Mouse (Mus musculus) spleen, embryonic (tissue): Measurements from ENCODE around the gene Ctdsp1.

Experiments used
- CTCF ChIA-PET: fragments of 350-600 bp; sonication (Branson Sonifier 250); formaldehyde crosslinking; loops from one replicate; lab custom pipeline; 2022; lab: Charles Lee

Ctdsp1 gene

DNA sequence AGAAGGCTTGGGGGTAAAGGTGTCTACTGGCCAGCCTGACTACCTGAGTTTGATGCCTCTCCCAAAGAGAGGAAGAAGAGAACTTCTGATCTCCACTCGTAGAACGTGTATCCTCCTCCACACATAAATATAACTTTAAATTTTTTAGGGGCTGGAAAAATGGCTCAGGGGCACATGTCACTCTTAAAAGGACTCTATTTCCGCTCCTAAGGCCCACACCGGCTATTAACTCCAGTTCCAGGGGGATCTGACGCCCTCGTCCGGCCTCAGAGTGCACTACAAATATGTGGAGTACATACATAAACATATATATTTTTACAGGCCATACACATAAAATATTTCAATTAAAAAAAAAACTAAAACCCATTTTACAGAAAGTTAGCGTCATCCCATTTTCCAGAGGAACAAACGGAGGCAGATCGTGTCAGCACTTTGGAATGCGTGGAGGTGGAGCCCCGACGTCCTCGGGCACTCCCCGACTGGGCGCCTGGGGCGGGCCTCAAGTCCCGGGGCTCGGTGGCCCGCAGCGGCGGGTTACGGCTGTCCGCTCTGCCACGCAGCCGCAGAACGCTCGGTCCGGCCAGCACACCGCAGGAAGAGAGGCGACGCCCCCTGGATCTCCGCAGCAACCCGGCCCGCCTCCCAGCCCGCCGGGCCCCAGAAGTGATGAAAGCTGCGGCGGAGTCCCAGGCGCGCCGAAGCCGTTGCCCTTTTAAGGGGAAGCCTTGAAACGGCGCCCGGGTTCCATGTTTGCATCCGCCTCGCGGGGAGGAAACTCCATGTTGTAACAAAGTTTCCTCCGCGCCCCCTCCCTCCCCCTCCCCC lies at the start of gene Ctdsp1:
Ctdsp1 (plus strand) TSS at position 586 of the 825 bp plus-strand sequence.
- CTCF ChIA-PET: interaction anchor here (0.6 kb wide), 2 partner anchors 155 to 304 kb away, joined by 3 read pairs; no protein-coding TSS in a partner anchor

- CTCF ChIA-PET: no interaction called here
These were observed 49.4 kb upstream of the Ctdsp1 start for GRCm38 (mm10) chr1:74341898-74342297.

DNA sequence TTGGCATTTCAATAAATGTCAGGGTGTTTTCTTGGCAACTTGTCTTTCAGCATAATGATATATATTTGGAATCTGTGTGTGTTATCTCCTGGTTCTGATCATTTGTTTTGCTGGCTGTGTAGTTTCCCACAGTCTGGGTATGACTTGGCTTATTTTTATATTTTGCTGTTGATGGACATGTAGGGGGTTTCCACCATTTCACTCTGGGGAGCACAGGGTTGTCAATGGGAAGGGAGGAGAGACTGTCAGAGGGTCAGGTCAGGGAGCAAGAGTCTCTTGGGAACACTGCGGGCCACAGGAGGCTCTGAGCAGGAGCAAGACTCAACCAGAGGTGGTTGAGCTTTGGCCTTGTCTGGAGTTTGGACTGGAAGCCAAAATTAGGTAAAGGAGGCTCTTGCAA lies 49.0 kb upstream of the Ctdsp1 start:
- CTCF ChIA-PET: no interaction called here

GRCm38 (mm10) chr1:74343161-74343560 lies 48.1 kb upstream of the Ctdsp1 start:
- CTCF ChIA-PET: no interaction called here

GRCm38 (mm10) chr1:74344163-74344916 lies 47.0 kb upstream of the Ctdsp1 start:
- CTCF ChIA-PET: no interaction called here

- CTCF ChIA-PET: no interaction called here
These were observed 40.0 kb upstream of the Ctdsp1 start for GRCm38 (mm10) chr1:74351185-74351769.

- CTCF ChIA-PET: interaction anchor here (0.7 kb wide), 1 partner anchor 19 kb away, joined by 3 read pairs; no protein-coding TSS in a partner anchor
These were observed 38.7 kb upstream of the Ctdsp1 start for GRCm38 (mm10) chr1:74352532-74353096.

GRCm38 (mm10) chr1:74353453-74354229 lies 37.7 kb upstream of the Ctdsp1 start:
- CTCF ChIA-PET: interaction anchor here (0.7 kb wide), 1 partner anchor 20 kb away, joined by 3 read pairs; no protein-coding TSS in a partner anchor

GRCm38 (mm10) chr1:74357531-74357930 lies 33.8 kb upstream of the Ctdsp1 start:
- CTCF ChIA-PET: no interaction called here

DNA sequence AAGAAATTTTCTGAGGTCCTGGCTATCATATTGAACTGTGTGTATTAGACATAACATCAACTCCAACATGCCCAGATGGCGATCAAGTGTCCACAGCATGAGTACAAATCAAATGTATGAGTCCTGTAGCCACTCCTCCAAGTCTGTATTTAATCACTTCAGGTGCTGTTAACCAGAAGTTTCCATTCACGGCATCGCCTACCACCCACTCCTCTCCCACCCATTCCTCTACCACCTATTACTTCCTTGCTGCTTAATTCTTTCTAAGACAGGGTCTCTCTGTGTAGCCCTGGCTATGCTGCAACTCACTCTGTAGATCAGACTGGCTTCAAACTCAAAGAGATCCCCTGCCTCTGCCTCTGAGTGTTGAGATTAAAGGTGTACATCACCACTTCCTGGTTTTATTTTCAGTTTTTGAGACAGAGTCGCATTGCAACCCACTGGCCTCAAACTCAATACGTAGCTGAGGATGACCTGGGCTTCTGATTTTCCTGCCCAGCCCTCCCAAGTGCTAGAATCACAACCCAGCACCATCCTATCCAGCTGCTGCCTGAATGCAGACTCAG lies 31.3 kb upstream of the Ctdsp1 start:
- CTCF ChIA-PET: interaction anchor here (0.9 kb wide), 1 partner anchor 45 kb away, joined by 3 read pairs; no protein-coding TSS in a partner anchor

GRCm38 (mm10) chr1:74361812-74362211 lies 29.5 kb upstream of the Ctdsp1 start, which contains the start of gene Catip:
Gene Catip (plus strand): TSS chr1:74362108.
- CTCF ChIA-PET: interaction anchor here (0.6 to 2.2 kb wide), 2 partner anchors 13 to 156 kb away, joined by 5 read pairs; no protein-coding TSS in a partner anchor

DNA sequence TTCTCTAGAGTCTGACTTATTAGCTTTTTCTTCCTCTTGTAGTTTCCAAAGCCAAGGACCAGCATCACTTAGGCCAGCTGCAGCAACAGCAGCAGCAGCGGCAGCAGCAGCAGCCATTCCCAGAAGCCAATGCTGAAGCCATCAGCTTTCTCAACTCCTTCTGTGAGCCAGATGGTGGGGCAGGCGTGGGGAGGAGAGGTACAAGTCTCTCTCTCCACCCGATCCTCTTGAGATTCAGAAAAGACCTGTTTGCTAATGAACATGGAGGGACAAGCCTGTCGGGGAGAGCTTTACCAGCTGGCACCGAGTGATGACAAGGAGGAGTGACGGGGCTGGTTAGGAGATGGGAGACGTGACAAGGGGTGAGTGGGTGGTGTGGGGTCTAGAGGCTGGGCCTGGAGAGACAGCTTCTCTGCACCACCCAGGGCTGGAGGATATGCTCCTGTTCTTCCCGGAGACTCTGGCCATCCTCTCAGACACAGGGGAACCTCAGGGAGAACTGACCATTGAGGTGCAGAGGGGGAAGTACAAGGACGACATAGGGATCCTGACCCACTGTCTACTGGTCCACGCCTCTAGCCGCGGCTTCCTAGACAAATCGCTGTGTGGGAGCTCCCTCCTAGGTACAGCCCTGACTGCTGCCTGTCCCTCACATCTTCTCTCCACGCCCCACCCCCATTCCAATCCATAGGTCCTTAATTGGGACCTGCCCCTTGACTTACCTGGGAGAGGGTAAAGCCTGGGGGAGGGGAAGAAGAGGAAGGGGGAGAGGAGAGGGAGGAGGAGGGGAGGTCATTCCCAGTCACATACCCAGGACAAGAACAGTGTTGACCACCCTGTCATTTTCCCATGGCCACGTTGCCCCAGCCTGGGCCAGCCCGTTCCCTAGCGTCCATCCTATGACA lies 28.7 kb upstream of the Ctdsp1 start:
- CTCF ChIA-PET: interaction anchor here (2.2 kb wide), 1 partner anchor 157 kb away, joined by 5 read pairs; no protein-coding TSS in a partner anchor

- CTCF ChIA-PET: no interaction called here
These were observed 27.9 kb upstream of the Ctdsp1 start for GRCm38 (mm10) chr1:74363437-74363836.

- CTCF ChIA-PET: no interaction called here
These were observed 27.0 kb upstream of the Ctdsp1 start for GRCm38 (mm10) chr1:74364270-74364669.

- CTCF ChIA-PET: no interaction called here
These were observed 23.2 kb upstream of the Ctdsp1 start for GRCm38 (mm10) chr1:74367886-74368645.

DNA sequence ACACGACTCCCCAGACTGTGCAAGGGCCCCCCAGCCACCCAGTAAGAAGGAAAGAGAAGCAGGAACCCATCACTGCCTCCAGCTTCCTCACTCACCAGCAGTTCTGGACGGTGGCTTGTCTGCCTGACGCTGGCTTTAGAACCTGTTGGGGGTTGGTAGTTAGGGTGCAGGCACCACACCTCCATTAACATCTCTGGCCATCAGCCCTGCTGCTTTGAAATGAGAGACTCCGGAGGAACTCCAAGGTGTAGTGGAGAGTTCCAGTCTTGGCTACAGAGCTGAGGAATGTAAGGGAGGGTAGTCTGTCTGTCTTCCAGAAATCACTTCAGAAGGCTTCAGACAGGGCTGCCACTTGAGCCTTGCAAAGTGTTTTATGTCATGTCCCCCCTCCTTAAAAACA lies 21.3 kb upstream of the Ctdsp1 start:
- CTCF ChIA-PET: interaction anchor here (0.5 kb wide), 1 partner anchor 47 kb away, joined by 3 read pairs; no protein-coding TSS in a partner anchor

DNA sequence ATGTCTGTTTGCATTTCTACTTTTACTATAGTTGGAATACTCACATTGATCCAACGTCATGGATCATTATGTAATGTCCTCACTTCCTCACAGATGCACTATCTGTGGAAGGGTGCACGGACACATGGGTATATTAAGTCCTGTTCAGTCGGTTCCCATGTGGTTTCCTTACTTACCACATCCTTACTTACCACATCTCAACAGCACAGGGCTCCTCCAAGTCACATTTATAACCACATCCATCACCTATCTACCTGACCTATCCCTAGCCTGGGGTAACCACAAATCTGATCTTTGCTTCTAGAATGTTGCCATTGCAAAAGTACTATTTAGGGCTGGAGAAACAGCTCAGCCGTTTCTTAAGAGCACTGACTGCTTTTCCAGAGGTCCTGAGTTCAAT lies 17.9 kb upstream of the Ctdsp1 start:
- CTCF ChIA-PET: no interaction called here

- CTCF ChIA-PET: interaction anchor here (0.6 kb wide), 1 partner anchor 68 kb away, joined by 6 read pairs; no protein-coding TSS in a partner anchor
These were observed 16.3 kb upstream of the Ctdsp1 start, which contains the start of gene Slc11a1 for GRCm38 (mm10) chr1:74374980-74375379. Gene Slc11a1 (plus strand): TSS chr1:74375195.
